Mouse (Mus musculus): ENCODE measurements at regions not wholly inside any gene's neighbourhood (a gene's known extent, or its start where the extent isn't known, plus 50 kb on each side); places are given as distances from the start of the nearest gene placed in this dataset.

- TF ChIP-seq CTCF (IDR thresholded peaks at IDR 0.05; ENCODE audit: insufficient read depth, low read length) (no peak), POLR2A (IDR thresholded peaks at IDR 0.05; ENCODE audit: borderline replicate concordance, extremely low read depth, low read depth, low read length) (no peak)
Measured at GRCm38 (mm10) chr5:128538646-128539045, 62.0 kb upstream of the Fzd10 start.

All from lung, adult 2 months (tissue).